Mouse (Mus musculus) spleen, postnatal 36 days (tissue): ENCODE data around the gene Ppp1cc.
"Not testable (repeated sequence)": the region's sequence is repeated elsewhere in the genome, so short reads cannot be mapped to it uniquely, and the experiment has no call there.

Experiments used
- DNase-seq, 2 experiments: peaks; one replicate each; pipeline ENCODE4 v3.0.0; 2022; ENCODE audit warnings: low spot score in 2 of 2, mixed read lengths in 1 of 2

Gene Ppp1cc

GRCm38 (mm10) chr5:122165233-122165915, 7.3 kb downstream of the Ppp1cc start:
- DNase-seq: no peak

GRCm38 (mm10) chr5:122166636-122167161, 8.6 kb downstream of the Ppp1cc start:
- no peak for DNase-seq

DNA sequence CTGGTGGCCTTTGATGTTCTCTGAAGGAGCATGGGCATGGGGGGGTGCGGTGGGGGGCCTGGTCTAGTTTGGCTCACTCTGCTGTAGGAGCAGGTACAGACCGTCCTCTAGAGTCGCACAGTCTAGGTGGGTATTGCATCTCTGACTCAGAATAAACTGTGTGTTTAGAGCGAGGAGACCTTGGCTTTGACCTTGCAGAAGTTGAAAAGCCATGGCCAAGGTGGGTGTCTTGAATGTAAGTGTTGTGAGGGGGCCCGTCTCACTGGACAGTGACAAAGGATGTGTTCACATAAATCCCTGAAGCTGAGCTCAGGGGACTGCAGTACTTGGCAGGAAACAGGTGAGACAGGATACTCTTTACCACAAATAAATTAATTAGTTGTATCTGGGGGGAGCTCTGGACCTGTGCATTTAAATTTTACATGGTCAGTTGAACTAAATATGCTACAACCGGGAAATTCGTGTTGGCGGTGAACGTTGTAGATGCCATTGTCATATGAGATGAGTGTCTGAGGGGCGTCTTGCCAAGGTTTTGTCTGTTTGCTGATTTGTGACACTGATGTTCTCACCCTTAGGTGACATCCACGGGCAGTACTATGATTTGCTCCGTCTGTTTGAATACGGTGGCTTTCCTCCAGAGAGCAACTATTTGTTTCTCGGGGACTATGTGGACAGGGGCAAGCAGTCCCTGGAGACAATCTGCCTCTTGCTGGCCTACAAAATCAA, 10.4 kb downstream of the Ppp1cc start:
- no peak for DNase-seq

GRCm38 (mm10) chr5:122171058-122171457, 13.0 kb downstream of the Ppp1cc start:
- no peak for DNase-seq

GRCm38 (mm10) chr5:122175402-122175801, 17.3 kb downstream of the Ppp1cc start:
- no peak for DNase-seq

DNA sequence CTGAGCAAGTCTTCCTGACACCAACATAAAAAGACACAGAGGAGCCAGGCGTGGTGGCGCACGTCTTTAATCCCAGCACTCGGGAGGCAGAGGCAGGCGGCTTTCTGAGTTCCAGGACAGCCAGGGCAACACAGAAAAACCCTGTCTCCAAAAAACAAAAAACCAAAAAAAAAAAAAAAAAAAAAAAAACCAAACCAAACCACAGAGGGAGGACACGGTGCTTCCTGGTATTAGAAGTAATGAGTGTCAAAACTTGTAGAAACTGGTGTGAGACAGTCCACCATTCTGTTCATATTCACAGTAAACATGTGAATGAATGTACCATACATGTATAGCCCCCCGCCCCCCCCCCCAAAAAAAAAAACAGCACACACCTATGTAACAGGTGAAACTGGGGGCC, 17.9 kb downstream of the Ppp1cc start:
- no peak for DNase-seq

DNA sequence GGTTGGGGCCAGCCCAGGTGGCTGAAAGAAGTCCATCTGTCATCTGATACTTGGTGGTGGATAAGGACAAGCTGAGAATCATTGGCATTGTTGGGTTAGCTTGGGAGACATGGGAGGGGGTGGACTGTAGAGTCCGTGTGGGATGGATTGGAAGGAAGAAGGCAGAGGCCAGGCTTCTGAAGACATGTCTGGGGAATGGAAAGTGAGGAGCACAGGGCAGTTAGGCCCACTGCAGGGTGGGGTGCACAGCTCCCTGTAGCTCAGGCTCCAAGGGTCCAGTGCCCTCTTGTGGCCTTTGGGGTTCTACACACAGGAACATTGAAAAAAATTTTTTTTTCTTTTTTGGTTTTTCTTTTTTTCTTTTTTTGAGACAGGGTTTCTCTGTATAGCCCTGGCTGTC, 18.3 kb downstream of the Ppp1cc start:
- peak; percentile 58 to 59 for DNase-seq

- DNase-seq: peak in 1 of 2 experiments; percentile 17
Observed at GRCm38 (mm10) chr5:122179665-122180064, 21.6 kb downstream of the Ppp1cc start.

- no peak for DNase-seq
Observed at GRCm38 (mm10) chr5:122184283-122184806, 26.3 kb downstream of the Ppp1cc start.

GRCm38 (mm10) chr5:122184858-122185257, 26.8 kb downstream of the Ppp1cc start:
- DNase-seq: not testable (repeated sequence)

DNA sequence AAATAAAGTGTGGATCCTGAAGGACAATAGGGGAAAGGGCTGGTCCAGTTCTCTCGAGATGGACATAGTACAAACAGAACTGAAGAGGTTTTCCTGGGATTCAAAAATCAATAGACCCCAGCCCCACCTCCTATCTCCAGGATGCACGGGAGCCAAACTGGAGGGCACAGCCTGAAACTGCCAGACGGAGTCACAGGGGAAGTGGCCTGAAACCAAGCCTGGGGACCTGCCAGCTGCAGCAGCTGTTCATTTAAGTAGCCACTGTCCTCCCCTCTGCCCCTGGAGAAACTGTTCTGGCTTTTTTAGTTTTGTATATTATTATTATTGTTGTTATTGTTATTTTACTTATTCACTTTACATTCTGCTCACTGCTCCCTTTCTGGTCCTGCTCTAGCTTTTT, 31.0 kb downstream of the Ppp1cc start:
- DNase-seq: no peak

GRCm38 (mm10) chr5:122190465-122190864, 32.4 kb downstream of the Ppp1cc start:
- no peak for DNase-seq

DNA sequence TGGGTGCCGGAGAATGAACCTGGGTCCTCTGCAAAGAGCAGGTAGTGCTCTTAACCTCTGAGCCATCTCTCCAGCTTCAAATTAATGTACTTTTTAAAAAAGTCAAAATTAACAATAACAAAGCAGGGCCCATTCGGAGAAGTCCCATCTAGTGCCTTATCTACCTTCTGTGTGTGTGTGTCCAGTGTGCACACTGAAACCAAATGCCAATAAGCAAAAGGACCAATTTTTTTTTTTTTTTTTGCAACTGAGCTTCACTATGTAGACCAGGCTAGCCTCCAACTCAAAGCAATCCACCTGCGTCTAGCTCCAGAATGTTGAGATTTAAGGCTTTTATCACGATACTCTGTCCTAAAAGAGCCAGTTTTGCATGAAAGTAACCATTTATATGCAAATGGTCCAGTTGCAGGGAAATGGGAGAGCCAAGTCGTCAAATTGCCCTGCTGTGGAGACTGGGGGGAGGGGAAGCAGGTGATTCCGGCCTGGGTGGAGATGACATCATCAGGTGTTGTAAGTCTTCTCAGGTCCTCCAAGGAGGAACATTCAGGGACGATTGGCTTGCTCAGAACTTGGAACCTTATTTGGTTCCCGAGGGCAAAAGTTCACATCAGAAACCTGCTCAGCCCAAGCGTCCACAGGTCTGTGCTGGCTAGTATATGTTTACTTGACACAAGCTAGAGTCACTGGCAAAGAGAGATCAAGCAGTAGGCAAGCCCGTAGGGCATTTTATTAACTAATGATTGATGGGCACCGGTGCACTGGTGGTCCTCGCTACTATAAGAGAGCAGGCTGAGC, 33.4 kb downstream of the Ppp1cc start:
- DNase-seq: no peak

GRCm38 (mm10) chr5:122192347-122192746, 34.3 kb downstream of the Ppp1cc start:
- DNase-seq: peak; percentile 55 to 58

DNA sequence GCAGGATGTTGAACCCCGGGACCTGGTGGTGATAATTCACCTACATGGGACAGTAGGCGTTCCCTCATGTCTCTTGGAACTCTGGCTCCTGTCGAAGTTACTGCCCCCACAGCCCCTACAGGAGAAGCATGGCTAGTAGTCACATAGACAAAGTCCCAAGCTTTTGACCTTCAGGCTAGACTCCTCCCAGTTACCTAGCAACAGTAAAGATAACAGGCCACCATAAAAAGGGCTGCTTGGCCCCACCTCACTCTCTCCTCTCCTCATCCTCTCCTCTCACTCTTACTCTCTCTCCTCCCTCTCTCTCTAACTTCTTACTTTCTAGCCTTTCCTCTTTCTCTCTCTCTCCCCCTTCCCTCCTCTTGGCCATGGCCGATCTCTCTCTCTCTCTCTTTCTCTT, 42.8 kb downstream of the Ppp1cc start:
- no peak for DNase-seq

DNA sequence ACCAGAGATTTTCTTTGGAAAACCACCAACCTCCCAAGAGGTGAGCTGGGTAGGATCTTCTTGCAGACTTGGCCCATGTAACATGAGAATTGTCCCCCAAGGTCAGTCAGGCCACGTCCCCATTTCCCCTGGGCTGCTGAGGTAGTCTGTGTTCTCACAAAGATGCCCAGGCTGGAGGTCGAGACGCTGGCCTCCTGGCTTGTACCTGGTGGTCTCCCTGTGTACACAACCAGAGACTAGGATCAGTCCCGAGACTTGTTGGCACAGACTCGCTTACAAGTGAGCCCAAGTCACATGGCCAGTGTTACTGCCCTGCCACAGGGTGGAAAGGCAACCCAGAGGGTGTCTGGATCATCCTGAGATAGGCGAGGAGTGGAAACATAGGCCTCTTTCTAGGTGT, 43.8 kb downstream of the Ppp1cc start:
- DNase-seq: no peak

- DNase-seq: no peak
Observed at GRCm38 (mm10) chr5:122204180-122204579, 46.1 kb downstream of the Ppp1cc start.

GRCm38 (mm10) chr5:122206475-122206874, 48.4 kb downstream of the Ppp1cc start, which contains the start of gene Hvcn1:
Gene Hvcn1, plus strand, starts transcription at chr5:122206804.
- no peak for DNase-seq

DNA sequence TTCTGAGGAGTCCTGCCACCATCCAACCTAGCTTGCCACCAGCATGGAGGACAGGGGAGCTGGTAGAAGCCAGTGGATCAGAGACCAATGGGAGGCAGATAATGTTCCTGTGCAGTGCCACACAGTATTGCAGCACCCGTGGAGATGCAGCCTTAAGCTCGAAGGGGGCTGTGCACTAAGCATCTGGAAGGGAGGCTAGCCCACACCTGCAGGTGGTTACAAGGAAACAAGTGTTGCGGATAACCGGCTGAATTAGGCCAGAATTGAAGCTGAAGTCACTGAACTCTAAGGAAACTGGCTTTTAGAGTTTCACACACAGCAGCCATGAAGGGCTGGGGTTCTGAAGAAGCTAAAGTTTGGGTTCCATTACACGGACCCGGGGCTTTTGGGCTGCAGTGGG, 50.8 kb downstream of the Ppp1cc start:
- no peak for DNase-seq

GRCm38 (mm10) chr5:122209591-122210368, 51.7 kb downstream of the Ppp1cc start:
- peak; percentile 89 for DNase-seq

GRCm38 (mm10) chr5:122210890-122211289, 52.8 kb downstream of the Ppp1cc start:
- DNase-seq: no peak
